7 mouse cellular contexts compared by ENCODE assay signal in the genomic region with DNA sequence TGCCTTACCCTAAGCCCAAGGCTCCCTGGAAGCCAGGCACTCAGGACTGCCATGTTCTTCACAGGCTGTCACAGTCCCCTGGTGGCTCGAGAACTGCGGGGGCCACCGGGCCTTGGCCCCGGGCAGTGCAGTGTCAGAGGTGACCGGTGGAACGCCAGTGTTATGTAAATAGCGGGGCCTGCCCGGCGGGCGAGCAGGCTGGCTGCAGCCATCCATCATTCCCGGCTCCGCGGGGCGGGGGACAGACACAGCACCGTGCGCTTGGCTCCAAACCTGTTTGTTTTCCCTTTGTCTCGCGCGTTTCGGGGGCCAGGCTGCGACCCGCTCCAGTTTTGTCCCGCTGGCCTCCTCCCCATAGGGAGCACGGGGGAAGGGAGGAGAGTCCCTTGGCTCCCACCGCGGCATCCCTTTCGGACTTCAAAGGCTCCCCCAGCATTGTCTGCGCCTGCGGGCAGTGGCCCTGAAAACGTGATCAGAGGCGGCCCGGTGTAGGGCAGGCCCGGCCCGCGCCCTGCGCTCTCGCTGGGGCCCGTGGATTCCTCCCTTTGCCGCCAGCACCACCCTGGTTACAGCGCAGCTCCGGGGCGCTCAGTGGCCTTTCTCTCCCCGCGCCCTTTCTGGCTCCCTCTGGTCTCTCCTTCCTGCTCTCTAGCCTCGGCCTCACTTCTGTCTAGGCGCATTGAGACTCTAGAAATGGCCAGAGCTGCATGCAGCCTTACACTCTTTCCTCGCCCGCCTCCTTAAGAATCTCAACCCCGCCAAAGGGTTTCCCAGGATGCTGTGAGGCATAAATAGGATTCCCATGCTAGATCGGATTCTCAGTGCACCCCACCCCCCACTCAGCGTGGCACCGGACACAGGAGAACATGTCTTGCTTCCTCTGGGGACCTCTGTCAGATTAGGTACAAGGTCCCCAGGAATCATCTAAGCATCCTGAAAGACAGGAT.
DNase-seq lines count a peak whose midpoint lies in the region; ATAC-seq and TF ChIP-seq lines count a peak whose summit lies in the region.

No protein-coding gene starts in this region.

- H3K27ac ChIP-seq in heart, postnatal 0 days (ENCODE audit: low read depth), result no peak overlapping the region
- H3K27ac ChIP-seq in limb, embryonic 13.5 days, result no peak overlapping the region
- H3K27ac ChIP-seq in neural tube, embryonic 14.5 days (ENCODE audit: low read depth, low read length), result no peak overlapping the region

- H3K4me1 ChIP-seq in heart, postnatal 0 days (ENCODE audit: control insufficient read depth, insufficient read depth), result no peaks in the 10 kb centered on the region
- peaks cover 11% of the 10 kb centered on the region for H3K4me1 ChIP-seq in limb, embryonic 13.5 days
- peaks cover 14% of the 10 kb centered on the region; the same call in 1 of the 2 replicates for H3K4me1 ChIP-seq in neural tube, embryonic 14.5 days (ENCODE audit: control insufficient read depth, insufficient read depth, low read length)

- no peaks in the 10 kb centered on the region for H3K36me3 ChIP-seq in heart, postnatal 0 days (replicated peaks; ENCODE audit: control insufficient read depth, insufficient read depth, low read length)
- H3K36me3 ChIP-seq in limb, embryonic 13.5 days, result no peaks in the 10 kb centered on the region
- no peaks in the 10 kb centered on the region for H3K36me3 ChIP-seq in neural tube, embryonic 14.5 days (ENCODE audit: control insufficient read depth, insufficient read depth, low read length)

- TF ChIP-seq CTCF in heart, postnatal 0 days (IDR thresholded peaks at IDR 0.05; ENCODE audit: low read depth), result no peak

- peak overlapping the region; percentile 44 for H3K4me2 ChIP-seq in heart, postnatal 0 days (ENCODE audit: low read depth, low read length)
- H3K4me2 ChIP-seq in limb, embryonic 13.5 days (replicated peaks), result peak overlapping the region; percentile 76
- H3K4me2 ChIP-seq in neural tube, embryonic 14.5 days (ENCODE audit: low read depth, low read length), result peak overlapping the region; percentile 51

- DNase-seq in ES-CJ7 (ENCODE audit: low read depth, low spot score) (peak; percentile 59), ZHBTc4 (ENCODE audit: low read depth, low spot score) (peak; percentile 75)
- DNase-seq in heart, postnatal 0 days (ENCODE audit: low spot score), result no peak
- DNase-seq in layer of hippocampus, postnatal 36 days, result no peak
- no peak for DNase-seq in right cerebral cortex, postnatal 14 days

- no peaks in the 10 kb centered on the region for H3K27me3 ChIP-seq in heart, postnatal 0 days (ENCODE audit: control insufficient read depth, insufficient read depth, low read length)
- peaks cover 92% of the 10 kb centered on the region for H3K27me3 ChIP-seq in limb, embryonic 13.5 days
- peaks cover 14% of the 10 kb centered on the region for H3K27me3 ChIP-seq in neural tube, embryonic 14.5 days (ENCODE audit: control insufficient read depth, insufficient read depth, low read length)

- peak; percentile 42 for ATAC-seq in heart, postnatal 0 days (ENCODE audit: insufficient read depth, low read depth)
- ATAC-seq in limb, embryonic 13.5 days (ENCODE audit: low FRiP score, low read depth), result peak; percentile 46; the same call in 1 of the 2 replicates
- peak; percentile 62; the same call in 1 of the 2 replicates for ATAC-seq in neural tube, embryonic 14.5 days (ENCODE audit: low read depth)

- WGBS in heart, postnatal 0 days, result 20% methylated on average over 50 of the region's 52 CpGs
- WGBS in limb, embryonic 13.5 days, result 6% methylated on average over 52 of the region's 52 CpGs
- 2% methylated on average over 41 of the region's 52 CpGs for WGBS in neural tube, embryonic 14.5 days

- H3K9me3 ChIP-seq in heart, postnatal 0 days (replicated peaks; ENCODE audit: control insufficient read depth, low read length), result no peaks in the 10 kb centered on the region
- no peaks in the 10 kb centered on the region for H3K9me3 ChIP-seq in limb, embryonic 13.5 days
- H3K9me3 ChIP-seq in neural tube, embryonic 14.5 days (ENCODE audit: control insufficient read depth, low read length), result no peaks in the 10 kb centered on the region

- no peak for TF ChIP-seq EP300 in heart, postnatal 0 days (IDR thresholded peaks at IDR 0.05; ENCODE audit: low read depth)

- peak overlapping the region; percentile 14 for H3K4me3 ChIP-seq in heart, postnatal 0 days (ENCODE audit: low read depth, low read length)
- peak overlapping the region; percentile 42 for H3K4me3 ChIP-seq in limb, embryonic 13.5 days
- H3K4me3 ChIP-seq in neural tube, embryonic 14.5 days (ENCODE audit: low read depth, low read length), result peak overlapping the region; percentile 19

- H3K9ac ChIP-seq in heart, postnatal 0 days (replicated peaks; ENCODE audit: low read depth, low read length), result no peak overlapping the region
- peak overlapping the region; percentile 64 for H3K9ac ChIP-seq in limb, embryonic 13.5 days
- H3K9ac ChIP-seq in neural tube, embryonic 14.5 days (replicated peaks; ENCODE audit: low read depth, low read length), result peak overlapping the region; percentile 47

Comparison
In these comparisons a context has a peak if more than half of its experiments do, and no peak if none do; other contexts are left out.
1. DNase-seq: peak in ES-CJ7 (single experiment) and ZHBTc4 (single experiment); none in heart, postnatal 0 days (single experiment), layer of hippocampus, postnatal 36 days (0 of 2) and right cerebral cortex, postnatal 14 days (single experiment).
2. Peak in every context shown above with its lines, with median percentiles within 50 percentile points of each other: ATAC-seq, H3K4me2 ChIP-seq and H3K4me3 ChIP-seq.